18 mouse cellular contexts compared by ENCODE assay signal in the genomic region with DNA sequence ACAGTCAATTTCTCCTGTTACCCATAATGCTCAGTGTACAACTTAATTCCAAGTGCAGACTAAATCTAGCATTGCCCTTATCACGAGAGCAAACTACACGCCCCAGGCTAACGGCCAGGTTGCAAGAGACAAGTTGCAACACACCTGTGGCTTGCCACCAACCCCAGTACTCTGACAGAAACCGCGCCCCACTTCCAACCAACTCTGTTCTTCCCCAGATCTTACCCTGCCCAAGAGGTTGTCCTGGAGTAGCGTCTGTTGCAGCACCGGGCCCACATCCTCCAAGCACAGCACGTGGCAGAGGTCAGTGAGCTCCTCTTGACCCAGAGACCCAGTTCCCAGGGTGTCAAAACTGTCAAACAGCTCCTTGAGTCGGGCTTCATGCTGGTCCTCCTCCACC. TPM values are rescaled to one million over a fixed set of nuclear protein-coding genes. Genes with fewer than 3 reads are reported as not detected.
DNase-seq lines count a peak whose midpoint lies in the region; ATAC-seq lines count a peak whose summit lies in the region.
"Had no signal": no experiment of that assay in that cellular context is flagged by ENCODE, and none has a peak within 500 bp of the region (broad histone marks: within the 10 kb centered on the region; RNA-seq: fewer than 3 reads in every experiment).

No protein-coding gene starts in this region.

- H3K9me3 ChIP-seq in lung, embryonic 15.5 days = no peaks in the 10 kb centered on the region
- H3K9me3 ChIP-seq: forebrain, embryonic 15.5 days; neural tube, embryonic 15.5 days had no signal

- WGBS in lung, embryonic 15.5 days = 80% methylated on average over 9 of the region's 9 CpGs

- peaks cover 11% of the 10 kb centered on the region; the same call in 1 of the 2 replicates for H3K4me1 ChIP-seq in lung, embryonic 15.5 days

- no peaks in the 10 kb centered on the region for H3K36me3 ChIP-seq in lung, embryonic 15.5 days
- H3K36me3 ChIP-seq: forebrain, embryonic 15.5 days; neural tube, embryonic 15.5 days had no signal

- no peak overlapping the region for H3K4me2 ChIP-seq in lung, embryonic 15.5 days
- H3K4me2 ChIP-seq: forebrain, embryonic 15.5 days; neural tube, embryonic 15.5 days had no signal

- H3K9ac ChIP-seq in lung, embryonic 15.5 days = no peak overlapping the region
- H3K9ac ChIP-seq: forebrain, embryonic 15.5 days; neural tube, embryonic 15.5 days had no signal

- H3K27ac ChIP-seq in lung, embryonic 15.5 days = no peak overlapping the region
- H3K27ac ChIP-seq: forebrain, embryonic 15.5 days; hindbrain, postnatal 0 days; kidney, postnatal 0 days; macrophage; neural tube, embryonic 15.5 days had no signal

- peak; percentile 42 to 69 for DNase-seq in spleen, postnatal 4 days (ENCODE audit: low spot score in 2 of 2)
- no peak for DNase-seq in spleen, adult 12 weeks (ENCODE audit: low spot score)
- DNase-seq in cerebellum, adult 9-11 months = no peak
- no peak for DNase-seq in kidney, adult 11 months
- DNase-seq: adrenal gland, adult 8-10 months; cerebellum, adult 11 months; gastrocnemius, postnatal 36 days; layer of hippocampus, adult 9-11 months; right cerebral cortex, postnatal 25 days had no signal

- ATAC-seq in hematopoietic stem cell, adult 5-6 weeks (replicated peaks in 1 of 2; ENCODE audit: insufficient read depth in 1 of 2, low FRiP score in 2 of 2, low TSS enrichment in 1 of 2, low read depth in 1 of 2, poor library complexity in 2 of 2, severe bottlenecking in 2 of 2) = peak; percentile 66 to 72; a peak in 3 of 4 replicates
- peak; percentile 23; the same call in 1 of the 2 replicates for ATAC-seq in lung, embryonic 15.5 days (ENCODE audit: borderline replicate concordance, extremely low read depth, low FRiP score, low TSS enrichment)
- ATAC-seq in monocyte, adult 5-6 weeks (replicated peaks; ENCODE audit: insufficient number of reproducible peaks, low FRiP score, low TSS enrichment, poor library complexity, severe bottlenecking) = peak; percentile 42; the same call in 1 of the 2 replicates
- ATAC-seq: forebrain, embryonic 15.5 days; hindbrain, postnatal 0 days had no signal

- no peaks in the 10 kb centered on the region for H3K27me3 ChIP-seq in lung, embryonic 15.5 days
- H3K27me3 ChIP-seq: forebrain, embryonic 15.5 days; neural tube, embryonic 15.5 days had no signal

- no peak overlapping the region for H3K4me3 ChIP-seq in lung, embryonic 15.5 days
- H3K4me3 ChIP-seq: forebrain, embryonic 15.5 days; neural tube, embryonic 15.5 days had no signal

RNA-seq across cellular contexts. Expression of a gene that starts 11.1 kb away (rescaled TPM):
- total RNA-seq in hematopoietic stem cell, adult 5-6 weeks (2017) = 51.4 and 90.5 TPM in 2 replicates
- 13.1 and 14.6 TPM in 2 replicates for polyA plus RNA-seq in lung, embryonic 15.5 days (2015; fragmentation: Nextera tagmentation; extraction: Ambion mirVana)
- 134 to 153 TPM (median 142 TPM) in 3 replicates for total RNA-seq in monocyte, adult 5-6 weeks (2017)

RNA-seq across cellular contexts. Expression of a gene that starts 51.5 kb away (rescaled TPM):
- not detected in 2 replicates for total RNA-seq in hematopoietic stem cell, adult 5-6 weeks (2017)
- polyA plus RNA-seq in lung, embryonic 15.5 days (2015; fragmentation: Nextera tagmentation; extraction: Ambion mirVana) = 0.11 TPM in 1 of 2 replicates, not detected in the other
- total RNA-seq in monocyte, adult 5-6 weeks (2017) = not detected in 3 replicates
- total RNA-seq: adrenal gland, adult 8-10 months; gastrocnemius, postnatal 36 days; hindbrain, postnatal 0 days had no signal
- polyA plus RNA-seq: forebrain, embryonic 15.5 days; heart, embryonic 16.5 days; hindbrain, postnatal 0 days; kidney, postnatal 0 days; macrophage had no signal

Comparison
In these comparisons a context has a peak if more than half of its experiments do, and no peak if none do; other contexts are left out.
1. DNase-seq: peak in spleen, postnatal 4 days (2 of 2); none in spleen, adult 12 weeks (single experiment), cerebellum, adult 9-11 months (single experiment) and kidney, adult 11 months (single experiment).
2. Peak in every context shown above with its lines, with median percentiles within 50 percentile points of each other: ATAC-seq.